Mouse (Mus musculus): ENCODE data around the gene Ccdc106. TPM values are rescaled to one million over a fixed set of nuclear protein-coding genes. Genes with fewer than 3 reads are reported as not detected.

Gene Ccdc106
- polyA plus RNA-seq, 1 experiment from 2014 or later: 0.37 TPM

DNA sequence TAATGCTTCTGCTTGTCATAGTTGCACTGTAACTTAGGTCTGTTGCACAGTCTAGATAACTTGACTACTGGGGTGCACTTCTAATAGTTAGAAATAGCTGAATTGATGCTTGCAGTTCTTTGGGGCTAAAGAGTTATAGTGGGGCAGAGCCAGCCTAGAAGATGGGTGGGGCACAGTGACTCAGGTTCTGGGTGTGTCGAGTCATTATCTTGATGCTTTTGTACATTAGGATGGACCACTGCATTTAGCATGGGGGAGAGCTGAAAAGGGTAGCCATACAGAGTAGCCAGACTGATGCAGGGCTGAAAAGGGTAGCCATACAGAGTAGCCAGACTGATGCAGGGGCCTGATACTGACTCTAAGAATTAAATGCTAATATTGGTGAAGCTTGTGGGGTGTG lies 53.2 kb downstream of the Ccdc106 start:
- H3K27ac ChIP-seq: no peak overlapping the region
- peaks cover 98% of the 10 kb centered on the region for H3K79me2 ChIP-seq (ENCODE audit: inconsistent target)
- WGBS (ENCODE audit: missing documents): 83% methylated on average over 1 of the region's 1 CpGs
- no peak overlapping the region for H3K4me3 ChIP-seq (ENCODE audit: inconsistent target)
- peaks cover 71% of the 10 kb centered on the region for H3K36me3 ChIP-seq (ENCODE audit: inconsistent target)

DNA sequence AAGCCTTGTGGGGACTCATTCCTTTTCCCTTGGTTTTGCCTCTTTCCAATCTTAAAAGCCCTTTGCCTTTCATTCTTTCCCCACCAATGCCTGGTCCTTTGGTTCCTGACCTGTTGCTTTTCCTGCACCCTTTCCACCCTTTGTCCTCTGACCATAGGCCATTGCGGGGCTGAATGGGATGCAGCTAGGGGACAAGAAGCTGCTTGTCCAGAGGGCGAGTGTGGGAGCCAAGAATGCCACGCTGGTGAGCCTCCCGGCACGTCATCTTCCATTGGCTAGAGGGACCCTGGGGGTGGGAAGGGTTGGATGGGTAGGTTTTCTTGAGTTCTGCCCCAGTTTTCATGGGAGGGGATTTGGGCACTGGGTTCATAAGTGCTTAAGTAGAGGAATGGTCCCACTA lies 54.6 kb downstream of the Ccdc106 start:
- H3K79me2 ChIP-seq (ENCODE audit: inconsistent target): peaks cover 90% of the 10 kb centered on the region
- WGBS (ENCODE audit: missing documents): 94% methylated on average over 3 of the region's 5 CpGs
- no peak overlapping the region for H3K4me3 ChIP-seq (ENCODE audit: inconsistent target)
- peaks cover 59% of the 10 kb centered on the region for H3K36me3 ChIP-seq (ENCODE audit: inconsistent target)
- no peak overlapping the region for H3K27ac ChIP-seq

DNA sequence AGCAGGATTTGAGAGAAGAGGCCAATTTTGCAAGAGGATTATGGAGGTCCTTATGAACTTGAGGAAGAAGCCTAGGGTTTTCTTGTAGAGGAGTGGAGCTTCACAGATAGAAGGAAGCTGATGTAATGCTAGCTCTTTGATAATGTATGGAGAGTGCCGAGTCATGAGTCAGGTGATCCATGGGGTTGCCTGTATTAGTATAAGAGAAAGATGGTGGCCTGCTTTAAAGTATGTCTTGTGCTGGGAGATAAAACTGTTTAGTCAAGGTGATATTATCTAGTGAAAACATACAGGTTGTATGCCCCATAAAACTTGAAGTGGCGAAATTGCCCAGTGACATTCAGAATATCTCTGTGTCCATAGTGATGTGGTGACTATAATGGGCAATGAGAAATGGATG lies 56.6 kb downstream of the Ccdc106 start:
- Histone ChIP-seq H3K79me2 (ENCODE audit: inconsistent target) (peaks cover 86% of the 10 kb centered on the region), H3K4me3 (ENCODE audit: inconsistent target) (no peak overlapping the region), H3K36me3 (ENCODE audit: inconsistent target) (peaks cover 41% of the 10 kb centered on the region), H3K27ac (peak overlapping the region; percentile 52)
- WGBS (ENCODE audit: missing documents): 94% methylated on average over 2 of the region's 2 CpGs

DNA sequence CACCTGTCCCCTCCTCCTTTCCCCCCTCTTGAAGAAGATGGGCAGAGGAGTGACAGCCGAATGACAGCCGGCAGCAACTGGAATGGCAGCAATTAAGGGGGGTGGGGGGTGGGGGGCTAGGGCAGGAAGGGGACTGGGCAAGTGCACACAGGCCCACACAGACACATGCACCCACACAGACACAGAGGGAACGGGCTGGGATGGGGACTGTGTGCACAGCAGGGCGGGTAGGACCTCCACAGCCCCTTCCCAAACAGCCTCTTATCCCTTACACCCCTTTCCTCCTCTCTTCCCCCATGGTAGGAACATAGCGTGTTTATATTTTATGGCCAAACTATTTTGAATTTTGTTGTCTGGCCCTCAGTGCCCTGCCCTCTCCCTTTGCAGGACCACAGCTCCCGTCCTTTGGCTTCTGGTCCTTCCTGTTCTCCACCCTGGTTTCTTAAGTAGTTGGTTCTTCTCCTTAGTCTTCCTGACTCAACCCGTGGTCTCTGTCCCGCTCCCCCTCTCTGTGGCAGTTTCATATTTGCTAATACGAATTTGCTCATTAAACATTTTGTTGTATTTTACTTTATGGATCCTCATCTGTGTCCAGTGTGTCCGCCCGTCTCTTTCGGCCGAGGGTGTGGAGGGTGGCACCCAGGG lies 59.1 kb downstream of the Ccdc106 start:
- H3K36me3 ChIP-seq (ENCODE audit: inconsistent target): peaks cover 22% of the 10 kb centered on the region; the same call in 1 of the 2 replicates
- H3K4me3 ChIP-seq (ENCODE audit: inconsistent target): peak overlapping the region; percentile 15; the same call in 1 of the 2 replicates
- peaks cover 79% of the 10 kb centered on the region for H3K79me2 ChIP-seq (ENCODE audit: inconsistent target)
- WGBS (ENCODE audit: missing documents): 34% methylated on average over 7 of the region's 13 CpGs
- peak overlapping the region; percentile 62 for H3K27ac ChIP-seq

DNA sequence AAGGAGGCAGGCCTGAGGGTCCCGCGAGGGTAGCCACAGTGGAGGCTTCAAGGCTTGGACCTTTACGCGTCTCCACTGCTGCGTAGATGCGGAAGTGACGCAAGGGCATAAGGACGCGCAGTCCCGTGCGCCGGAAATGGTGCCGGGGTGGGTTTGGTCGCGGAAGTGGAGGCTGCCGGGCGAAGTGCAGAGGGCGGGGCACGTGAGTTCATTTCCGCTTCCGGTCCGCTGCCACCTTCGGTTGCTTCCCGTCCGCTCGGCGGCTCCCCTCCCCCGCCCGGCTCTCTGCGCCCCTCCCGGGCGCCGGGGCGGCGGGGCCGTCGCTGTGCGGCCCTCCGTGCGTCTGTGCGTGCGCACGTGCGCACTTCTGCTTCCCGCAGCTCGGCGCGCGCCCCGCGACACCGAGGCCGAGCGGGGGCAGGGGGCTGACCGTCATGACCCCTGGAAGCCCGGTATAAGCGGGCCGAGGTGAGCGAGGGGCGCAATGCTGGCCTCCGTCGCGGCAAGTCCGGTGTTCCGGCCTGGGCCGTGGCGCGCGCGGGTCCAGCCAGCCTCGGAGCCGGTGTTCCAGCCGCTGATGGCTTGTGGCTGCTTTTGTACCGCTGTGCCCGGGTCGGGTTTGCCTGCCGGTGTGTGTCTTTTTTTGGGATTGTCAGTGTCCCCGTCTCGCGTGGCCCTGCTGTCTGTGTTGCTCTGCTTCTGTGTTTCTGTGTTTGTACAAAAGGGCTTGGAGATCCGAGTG lies 59.8 kb downstream of the Ccdc106 start, which contains the start of gene Epn1:
Epn1 (plus strand) TSS at position 226 of the 742 bp plus-strand sequence.
- Histone ChIP-seq H3K36me3 (ENCODE audit: inconsistent target) (peaks cover 20% of the 10 kb centered on the region; the same call in 1 of the 2 replicates), H3K27ac (peak within 1 kb of the TSS; percentile 89), H3K79me2 (ENCODE audit: inconsistent target) (peaks cover 79% of the 10 kb centered on the region), H3K4me3 (ENCODE audit: inconsistent target) (peak within 1 kb of the TSS; percentile 92)
- WGBS (ENCODE audit: missing documents): under 1% methylated on average over 61 of the region's 81 CpGs

DNA sequence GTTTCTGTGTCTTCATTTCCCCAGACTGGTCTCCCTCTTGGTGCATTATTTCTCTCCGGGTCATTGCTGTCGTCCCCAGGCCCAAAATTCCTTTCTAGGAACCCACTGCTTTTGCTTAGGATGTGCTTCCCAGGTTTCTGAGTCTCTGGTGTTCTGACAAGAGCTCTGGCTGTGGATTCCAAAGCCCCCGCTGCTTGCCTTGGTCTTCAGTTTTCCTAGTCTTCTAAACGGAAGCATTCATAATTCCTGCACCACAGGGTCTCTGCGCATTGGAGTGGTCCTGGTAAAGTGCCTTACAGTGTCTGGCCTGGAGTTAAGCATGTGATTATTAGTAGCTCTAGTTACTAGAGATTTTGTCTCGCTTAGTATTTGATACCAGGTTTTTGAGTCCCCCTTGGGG lies 60.5 kb downstream of the Ccdc106 start:
- Histone ChIP-seq H3K27ac (peak overlapping the region; percentile 89), H3K36me3 (ENCODE audit: inconsistent target) (peaks cover 20% of the 10 kb centered on the region; the same call in 1 of the 2 replicates), H3K79me2 (ENCODE audit: inconsistent target) (peaks cover 80% of the 10 kb centered on the region), H3K4me3 (ENCODE audit: inconsistent target) (peak overlapping the region; percentile 92)
- WGBS (ENCODE audit: missing documents): 17% methylated on average over 6 of the region's 6 CpGs

DNA sequence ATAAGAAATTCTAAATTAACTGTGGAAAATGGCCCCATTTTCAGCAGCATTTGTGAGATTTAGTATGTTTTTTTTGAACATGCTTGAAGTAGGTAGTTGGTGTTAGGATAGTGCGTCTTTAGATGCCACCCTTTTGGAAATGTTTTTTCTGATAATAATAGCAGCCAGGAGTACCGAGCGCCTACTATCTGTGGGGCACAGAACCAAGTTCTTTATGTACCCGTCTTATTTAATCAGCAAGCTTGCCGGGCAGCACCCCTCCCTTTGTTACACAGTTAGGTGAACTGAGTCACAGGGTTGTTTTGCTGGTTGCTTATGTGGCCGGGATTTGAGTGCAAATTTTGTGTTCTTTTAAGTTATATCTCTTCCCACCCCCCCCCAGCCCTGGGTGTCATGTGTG lies 60.9 kb downstream of the Ccdc106 start:
- Histone ChIP-seq H3K36me3 (ENCODE audit: inconsistent target) (peaks cover 24% of the 10 kb centered on the region; the same call in 1 of the 2 replicates), H3K79me2 (ENCODE audit: inconsistent target) (peaks cover 81% of the 10 kb centered on the region), H3K4me3 (ENCODE audit: inconsistent target) (peak overlapping the region; percentile 92), H3K27ac (peak overlapping the region; percentile 89)
- 75% methylated on average over 6 of the region's 6 CpGs for WGBS (ENCODE audit: missing documents)

DNA sequence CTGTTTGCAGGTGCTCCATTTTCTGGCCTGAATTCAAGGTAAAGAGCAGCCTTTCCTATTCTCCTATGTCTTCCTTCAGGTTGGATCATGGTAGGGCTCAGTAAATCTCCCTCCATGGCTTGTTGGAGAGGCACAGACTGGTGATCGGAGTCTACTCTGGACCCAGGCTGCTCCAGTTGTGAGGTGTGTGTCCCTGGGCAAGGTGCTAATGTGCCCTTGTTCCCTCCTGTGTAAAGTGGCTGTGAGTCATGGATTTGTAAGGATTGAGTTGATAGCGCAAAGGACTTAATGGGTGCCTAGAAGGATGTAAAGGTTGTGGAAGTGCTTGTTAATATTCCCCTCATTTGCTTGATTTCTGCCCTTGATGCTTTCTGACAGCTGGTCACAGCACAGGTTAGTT lies 61.6 kb downstream of the Ccdc106 start:
- Histone ChIP-seq H3K27ac (peak overlapping the region; percentile 89), H3K4me3 (ENCODE audit: inconsistent target) (peak overlapping the region; percentile 92; the same call in 1 of the 2 replicates), H3K36me3 (ENCODE audit: inconsistent target) (peaks cover 26% of the 10 kb centered on the region; the same call in 1 of the 2 replicates), H3K79me2 (ENCODE audit: inconsistent target) (peaks cover 81% of the 10 kb centered on the region)
- WGBS (ENCODE audit: missing documents): 100% methylated on average over 2 of the region's 2 CpGs

DNA sequence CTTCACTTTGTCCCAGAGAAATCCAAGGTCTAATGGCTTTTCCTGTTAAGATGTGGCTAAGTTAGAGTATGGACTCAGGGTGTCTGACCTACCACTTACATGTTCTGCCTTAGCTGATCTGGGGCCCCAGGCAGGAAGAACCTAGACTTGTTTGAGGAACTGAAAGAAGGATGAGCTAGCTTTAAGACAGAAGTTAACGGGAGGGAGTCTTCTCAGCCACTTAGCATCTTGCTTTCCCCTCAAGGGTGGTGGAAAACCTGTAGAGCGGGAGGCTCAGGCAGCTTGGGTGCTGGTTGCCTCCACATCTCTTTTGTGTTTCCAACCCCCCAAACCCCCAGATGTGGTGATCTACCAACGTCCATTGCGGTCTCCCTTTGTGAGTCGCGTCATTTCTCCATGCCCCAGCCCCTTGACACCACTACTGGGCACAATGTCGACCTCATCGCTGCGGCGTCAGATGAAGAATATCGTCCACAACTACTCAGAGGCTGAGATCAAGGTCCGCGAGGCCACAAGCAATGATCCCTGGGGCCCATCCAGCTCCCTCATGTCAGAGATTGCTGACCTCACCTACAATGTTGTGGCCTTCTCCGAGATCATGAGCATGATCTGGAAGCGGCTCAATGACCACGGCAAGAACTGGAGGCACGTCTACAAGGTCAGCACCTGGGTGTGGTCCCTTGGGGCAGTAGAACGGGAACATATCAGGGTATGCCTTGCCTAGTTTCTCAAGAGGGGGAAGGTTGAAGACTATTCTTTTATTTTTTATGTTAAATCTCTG lies 63.2 kb downstream of the Ccdc106 start:
- H3K27ac ChIP-seq: peak overlapping the region; percentile 89
- no peak overlapping the region; the same call in 1 of the 2 replicates for H3K4me3 ChIP-seq (ENCODE audit: inconsistent target)
- 73% methylated on average over 18 of the region's 18 CpGs for WGBS (ENCODE audit: missing documents)

DNA sequence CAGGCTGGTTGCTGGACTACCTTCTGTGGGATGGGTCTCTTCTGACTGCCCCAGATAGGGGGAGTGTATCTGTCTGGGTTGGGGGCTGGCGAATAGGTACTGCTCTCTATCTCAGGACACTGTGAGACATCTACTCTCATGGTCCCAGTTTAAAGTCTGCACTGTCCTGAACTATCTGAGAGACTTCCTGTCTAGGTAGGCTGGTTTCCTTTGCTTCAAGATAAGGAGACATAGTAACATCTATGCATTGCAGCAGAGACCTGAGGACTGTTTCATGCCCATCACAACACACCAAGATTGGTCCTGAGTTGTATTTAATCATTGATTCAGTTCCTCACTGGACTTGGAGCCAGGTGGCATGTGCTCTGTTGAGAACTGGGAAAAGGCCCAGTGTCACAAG lies 65.2 kb downstream of the Ccdc106 start:
- Histone ChIP-seq H3K4me3 (ENCODE audit: inconsistent target) (no peak overlapping the region), H3K27ac (no peak overlapping the region), H3K36me3 (ENCODE audit: inconsistent target) (peaks cover 32% of the 10 kb centered on the region; the same call in 1 of the 2 replicates), H3K79me2 (ENCODE audit: inconsistent target) (peaks cover 93% of the 10 kb centered on the region)
- WGBS (ENCODE audit: missing documents): 100% methylated on average over 1 of the region's 1 CpGs

More for the DNA sequence above, 63.2 kb downstream of the Ccdc106 start:
- Histone ChIP-seq H3K79me2 (ENCODE audit: inconsistent target) (peaks cover 81% of the 10 kb centered on the region), H3K36me3 (ENCODE audit: inconsistent target) (peaks cover 17% of the 10 kb centered on the region; the same call in 1 of the 2 replicates)

DNA sequence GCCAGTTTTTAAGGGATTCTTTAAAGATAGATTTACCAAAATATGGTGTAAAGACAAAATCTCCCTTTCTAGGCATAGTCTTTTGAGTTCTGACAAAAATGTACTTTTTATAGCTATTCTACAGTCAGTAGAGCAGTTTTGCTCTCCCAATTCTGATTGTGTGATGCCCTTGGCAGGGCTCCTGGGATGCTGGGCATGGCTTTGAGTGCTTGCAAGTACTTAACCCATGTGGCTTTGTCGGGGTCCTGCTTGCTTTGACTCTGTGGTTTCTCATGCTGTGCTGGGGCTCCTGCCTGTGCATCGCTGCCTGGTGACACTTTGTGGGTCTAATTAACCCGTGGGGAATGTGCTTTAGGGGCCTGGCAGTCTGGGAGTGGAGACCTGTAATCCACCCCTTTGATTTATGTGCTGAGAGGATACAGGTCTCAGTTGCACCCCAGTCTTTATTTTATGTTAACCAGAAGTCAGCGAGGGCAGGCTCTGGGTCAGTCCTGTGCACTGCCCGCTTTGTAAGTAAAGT lies 66.6 kb downstream of the Ccdc106 start:
- H3K27ac ChIP-seq: no peak overlapping the region
- peaks cover 93% of the 10 kb centered on the region for H3K79me2 ChIP-seq (ENCODE audit: inconsistent target)
- H3K4me3 ChIP-seq (ENCODE audit: inconsistent target): no peak overlapping the region
- WGBS (ENCODE audit: missing documents): 87% methylated on average over 5 of the region's 5 CpGs
- H3K36me3 ChIP-seq (ENCODE audit: inconsistent target): peaks cover 45% of the 10 kb centered on the region

DNA sequence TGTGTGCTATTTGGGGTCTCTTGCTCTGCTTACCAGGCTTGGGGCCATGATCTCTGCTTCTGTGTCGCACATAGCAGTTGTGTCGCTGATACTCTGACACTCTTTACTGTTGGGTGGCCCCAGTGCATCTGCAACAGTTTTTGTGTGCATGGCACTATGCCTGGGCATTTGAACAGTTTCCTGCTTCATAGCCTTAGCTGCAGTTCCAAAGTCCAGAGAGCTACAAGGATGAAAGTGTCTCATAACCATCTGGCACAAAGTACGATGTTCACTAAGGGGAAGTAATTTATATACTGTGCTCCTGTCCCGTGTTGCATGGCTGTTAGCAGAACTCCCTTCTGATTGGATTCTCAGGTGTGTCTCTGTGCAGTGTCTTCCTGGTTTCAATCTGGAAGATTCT lies 67.5 kb downstream of the Ccdc106 start:
- no peak overlapping the region for H3K4me3 ChIP-seq (ENCODE audit: inconsistent target)
- WGBS (ENCODE audit: missing documents): 79% methylated on average over 4 of the region's 4 CpGs
- peaks cover 54% of the 10 kb centered on the region for H3K36me3 ChIP-seq (ENCODE audit: inconsistent target)

DNA sequence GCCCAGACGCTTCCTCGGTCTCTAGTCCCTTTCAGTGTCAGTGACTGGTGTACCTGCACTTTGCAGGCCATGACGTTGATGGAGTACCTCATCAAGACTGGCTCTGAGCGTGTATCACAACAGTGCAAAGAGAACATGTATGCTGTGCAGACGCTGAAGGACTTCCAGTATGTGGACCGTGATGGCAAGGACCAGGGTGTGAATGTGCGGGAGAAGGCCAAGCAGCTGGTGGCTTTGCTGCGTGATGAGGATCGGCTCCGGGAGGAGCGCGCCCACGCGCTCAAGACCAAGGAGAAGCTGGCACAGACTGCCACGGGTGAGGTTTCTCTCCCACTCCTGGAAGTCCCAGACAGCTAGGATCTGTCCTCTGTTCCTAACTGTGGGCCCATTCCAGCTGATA lies 69.5 kb downstream of the Ccdc106 start:
- 96% methylated on average over 15 of the region's 15 CpGs for WGBS (ENCODE audit: missing documents)
- H3K36me3 ChIP-seq (ENCODE audit: inconsistent target): peaks cover 67% of the 10 kb centered on the region

More for the DNA sequence above, 67.5 kb downstream of the Ccdc106 start:
- H3K27ac ChIP-seq: no peak overlapping the region
- peaks cover 95% of the 10 kb centered on the region for H3K79me2 ChIP-seq (ENCODE audit: inconsistent target)

DNA sequence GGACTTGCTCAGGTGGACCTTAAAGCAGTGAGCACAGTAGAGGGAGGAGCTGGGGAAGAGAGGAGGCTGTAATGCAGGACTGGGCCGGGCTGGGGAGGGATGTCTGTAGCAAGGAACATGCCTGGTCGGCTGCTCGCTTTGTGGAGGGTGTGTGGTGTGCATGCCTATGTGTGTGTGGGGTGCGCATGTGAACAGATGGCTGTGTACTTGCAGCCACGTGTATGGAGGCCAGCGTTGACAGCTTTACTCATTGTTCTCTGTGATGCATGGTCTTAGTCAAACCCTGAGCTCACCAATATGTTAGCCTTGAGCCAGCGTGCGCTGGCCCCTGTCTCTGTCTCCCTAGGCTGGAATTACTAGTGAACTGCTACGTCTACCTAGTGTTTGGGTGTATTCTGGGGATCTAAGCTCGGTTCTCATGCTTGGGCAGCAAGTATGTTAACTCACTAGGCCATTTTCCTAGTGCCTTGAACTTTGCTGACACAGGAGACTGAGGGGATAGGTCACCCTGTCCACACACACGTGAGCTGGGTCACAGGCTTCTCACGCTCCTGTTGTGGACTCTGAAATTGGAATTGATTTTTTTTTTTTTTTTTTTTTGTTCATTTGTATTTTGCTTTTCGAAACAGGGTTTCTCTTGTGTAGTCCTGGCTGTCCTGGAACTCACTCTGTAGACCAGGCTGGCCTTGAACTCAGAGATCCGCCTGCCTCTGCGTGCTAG lies 70.8 kb downstream of the Ccdc106 start:
- WGBS (ENCODE audit: missing documents): 94% methylated on average over 14 of the region's 15 CpGs
- H3K79me2 ChIP-seq (ENCODE audit: inconsistent target): peaks cover 90% of the 10 kb centered on the region
- H3K27ac ChIP-seq: no peak overlapping the region
- H3K4me3 ChIP-seq (ENCODE audit: inconsistent target): no peak overlapping the region
- H3K36me3 ChIP-seq (ENCODE audit: inconsistent target): peaks cover 72% of the 10 kb centered on the region

More for the DNA sequence above, 69.5 kb downstream of the Ccdc106 start:
- Histone ChIP-seq H3K4me3 (ENCODE audit: inconsistent target) (no peak overlapping the region), H3K27ac (no peak overlapping the region), H3K79me2 (ENCODE audit: inconsistent target) (peaks cover 99% of the 10 kb centered on the region)
